Mouse (Mus musculus): Measurements from ENCODE around the gene Zfp784.
"Not testable (repeated sequence)": the region's sequence is repeated elsewhere in the genome, so short reads cannot be mapped to it uniquely, and the experiment has no call there.

Gene Zfp784

GRCm38 (mm10) chr7:5038109-5038732 is at the start of gene Zfp784:
TSS of gene Zfp784 (minus strand) at chr7:5038446.
- peak; percentile 76 to 91 for DNase-seq (ENCODE audit: low read depth in 1 of 2, low spot score in 2 of 2)

GRCm38 (mm10) chr7:5087886-5088285 is 49.6 kb upstream of the Zfp784 start:
- DNase-seq (ENCODE audit: low read depth in 1 of 2, low spot score in 2 of 2), result no peak

GRCm38 (mm10) chr7:5086921-5087440 is 48.7 kb upstream of the Zfp784 start:
- DNase-seq (ENCODE audit: low read depth in 1 of 2, low spot score in 2 of 2), result no peak

GRCm38 (mm10) chr7:5085512-5085911 is 47.3 kb upstream of the Zfp784 start:
- no peak for DNase-seq (ENCODE audit: low read depth in 1 of 2, low spot score in 2 of 2)

GRCm38 (mm10) chr7:5083325-5084105 is 45.3 kb upstream of the Zfp784 start:
- peak in 1 of 2 experiments; percentile 52 for DNase-seq (ENCODE audit: low read depth in 1 of 2, low spot score in 2 of 2)

GRCm38 (mm10) chr7:5081939-5082338 is 43.7 kb upstream of the Zfp784 start:
- DNase-seq (ENCODE audit: low read depth in 1 of 2, low spot score in 2 of 2), result no peak

- no peak for DNase-seq (ENCODE audit: low read depth in 1 of 2, low spot score in 2 of 2)
Measured at GRCm38 (mm10) chr7:5081241-5081640, 43.0 kb upstream of the Zfp784 start.

- DNase-seq (ENCODE audit: low read depth in 1 of 2, low spot score in 2 of 2), result no peak
Measured at GRCm38 (mm10) chr7:5080815-5081214, 42.6 kb upstream of the Zfp784 start.

GRCm38 (mm10) chr7:5080010-5080751 is 41.9 kb upstream of the Zfp784 start, which contains the start of gene Epn1:
TSS of gene Epn1 (plus strand) at chr7:5080235.
- DNase-seq (ENCODE audit: low read depth in 1 of 2, low spot score in 2 of 2), result peak; percentile 86 to 93

- DNase-seq (ENCODE audit: low read depth in 1 of 2, low spot score in 2 of 2), result not testable (repeated sequence)
Measured at GRCm38 (mm10) chr7:5079365-5080009, 41.2 kb upstream of the Zfp784 start.

GRCm38 (mm10) chr7:5076931-5077330 is 38.7 kb upstream of the Zfp784 start:
- DNase-seq (ENCODE audit: low read depth in 1 of 2, low spot score in 2 of 2), result no peak

GRCm38 (mm10) chr7:5074984-5075383 is 36.7 kb upstream of the Zfp784 start:
- no peak for DNase-seq (ENCODE audit: low read depth in 1 of 2, low spot score in 2 of 2)

- no peak for DNase-seq (ENCODE audit: low read depth in 1 of 2, low spot score in 2 of 2)
Measured at GRCm38 (mm10) chr7:5073586-5073985, 35.3 kb upstream of the Zfp784 start.

- DNase-seq (ENCODE audit: low read depth in 1 of 2, low spot score in 2 of 2), result no peak
Measured at GRCm38 (mm10) chr7:5064886-5065285, 26.6 kb upstream of the Zfp784 start.

- DNase-seq (ENCODE audit: low read depth in 1 of 2, low spot score in 2 of 2), result peak in 1 of 2 experiments; percentile 52
Measured at GRCm38 (mm10) chr7:5062360-5063001, 24.2 kb upstream of the Zfp784 start.

- DNase-seq (ENCODE audit: low read depth in 1 of 2, low spot score in 2 of 2), result peak; percentile 80 to 89
Measured at GRCm38 (mm10) chr7:5061774-5062359, 23.6 kb upstream of the Zfp784 start, which contains the start of gene U2af2. TSS of gene U2af2 (plus strand) at chr7:5062143.

GRCm38 (mm10) chr7:5060944-5061773 is 22.9 kb upstream of the Zfp784 start:
- peak; percentile 85 to 94 for DNase-seq (ENCODE audit: low read depth in 1 of 2, low spot score in 2 of 2)

- peak in 1 of 2 experiments; percentile 47 for DNase-seq (ENCODE audit: low read depth in 1 of 2, low spot score in 2 of 2)
Measured at GRCm38 (mm10) chr7:5060239-5060731, 22.0 kb upstream of the Zfp784 start.

GRCm38 (mm10) chr7:5059421-5059820 is 21.2 kb upstream of the Zfp784 start:
- DNase-seq (ENCODE audit: low read depth in 1 of 2, low spot score in 2 of 2), result no peak

All from monocyte, adult 2 months (primary cell).